Mouse (Mus musculus): ENCODE measurements around the gene Tbc1d14.

The Tbc1d14 gene

GRCm38 (mm10) chr5:36593176-36593575, at the start of gene Tbc1d14:
Gene Tbc1d14 (minus strand): TSS chr5:36593276.
- DNase-seq (ENCODE audit: low spot score): no peak

- DNase-seq (ENCODE audit: low spot score): no peak
Measured at GRCm38 (mm10) chr5:36625612-36626011, 32.5 kb upstream of the Tbc1d14 start.

- DNase-seq (ENCODE audit: low spot score): no peak
Measured at GRCm38 (mm10) chr5:36623670-36624069, 30.6 kb upstream of the Tbc1d14 start.

- DNase-seq (ENCODE audit: low spot score): no peak
Measured at GRCm38 (mm10) chr5:36621058-36621449, 28.0 kb upstream of the Tbc1d14 start.

GRCm38 (mm10) chr5:36620409-36621057, 27.5 kb upstream of the Tbc1d14 start:
- DNase-seq (ENCODE audit: low spot score): no peak

GRCm38 (mm10) chr5:36618890-36619289, 25.8 kb upstream of the Tbc1d14 start:
- no peak for DNase-seq (ENCODE audit: low spot score)

- no peak for DNase-seq (ENCODE audit: low spot score)
Measured at GRCm38 (mm10) chr5:36618356-36618755, 25.3 kb upstream of the Tbc1d14 start.

- DNase-seq (ENCODE audit: low spot score): no peak
Measured at GRCm38 (mm10) chr5:36614124-36614523, 21.0 kb upstream of the Tbc1d14 start.

GRCm38 (mm10) chr5:36608939-36609499, 15.9 kb upstream of the Tbc1d14 start:
- no peak for DNase-seq (ENCODE audit: low spot score)

GRCm38 (mm10) chr5:36603031-36603430, 10.0 kb upstream of the Tbc1d14 start:
- no peak for DNase-seq (ENCODE audit: low spot score)

GRCm38 (mm10) chr5:36602028-36602427, 9.0 kb upstream of the Tbc1d14 start:
- DNase-seq (ENCODE audit: low spot score): no peak

- no peak for DNase-seq (ENCODE audit: low spot score)
Measured at GRCm38 (mm10) chr5:36601492-36601891, 8.4 kb upstream of the Tbc1d14 start.

- DNase-seq (ENCODE audit: low spot score): no peak
Measured at GRCm38 (mm10) chr5:36598883-36599282, 5.8 kb upstream of the Tbc1d14 start.

- DNase-seq (ENCODE audit: low spot score): no peak
Measured at GRCm38 (mm10) chr5:36597653-36598052, 4.6 kb upstream of the Tbc1d14 start.

- DNase-seq (ENCODE audit: low spot score): no peak
Measured at GRCm38 (mm10) chr5:36596225-36596624, 3.1 kb upstream of the Tbc1d14 start.

GRCm38 (mm10) chr5:36595115-36595514, 2.0 kb upstream of the Tbc1d14 start:
- DNase-seq (ENCODE audit: low spot score): no peak

GRCm38 (mm10) chr5:36594344-36594743, 1.3 kb upstream of the Tbc1d14 start:
- no peak for DNase-seq (ENCODE audit: low spot score)

GRCm38 (mm10) chr5:36590499-36590920, 2.6 kb downstream of the Tbc1d14 start:
- DNase-seq (ENCODE audit: low spot score): no peak

GRCm38 (mm10) chr5:36584299-36584698, 8.8 kb downstream of the Tbc1d14 start:
- DNase-seq (ENCODE audit: low spot score): no peak

GRCm38 (mm10) chr5:36581924-36582642, 11.0 kb downstream of the Tbc1d14 start:
- peak; percentile 100 for DNase-seq (ENCODE audit: low spot score)

GRCm38 (mm10) chr5:36581259-36581923, 11.7 kb downstream of the Tbc1d14 start:
- DNase-seq (ENCODE audit: low spot score): no peak

GRCm38 (mm10) chr5:36579967-36580366, 13.1 kb downstream of the Tbc1d14 start:
- no peak for DNase-seq (ENCODE audit: low spot score)

GRCm38 (mm10) chr5:36578982-36579381, 14.1 kb downstream of the Tbc1d14 start:
- DNase-seq (ENCODE audit: low spot score): no peak

Measured in ovary, adult 18-20 months (tissue).